Mouse (Mus musculus) liver, adult 2 months (tissue): ENCODE results near the gene Golga7b.

Experiments used
- CTCF ChIP-seq: fragments of 200-500 bp; IDR thresholded peaks from 2 replicates; pipeline ENCODE4 v1.5.1; 2011; ENCODE audit warnings: low read depth, low read length, control low read depth
- POLR2A ChIP-seq: fragments of 200-500 bp; IDR thresholded peaks from 2 replicates; pipeline ENCODE4 v1.6.1; 2011; ENCODE audit warnings: low read length, control low read depth; ENCODE audit not compliant: insufficient read depth; ENCODE audit errors: extremely low read depth

- TF ChIP-seq CTCF (no peak), POLR2A (no peak)
Measured at GRCm38 (mm10) chr19:42270119-42270518, 22.7 kb downstream of the Golga7b start.
